Mouse (Mus musculus) lung, postnatal 10 days (tissue): ENCODE measurements around the gene Lrrc23.
A peak's percentile ranks its signal among the peaks of the same experiment; 100 is the strongest.
"Not testable (repeated sequence)": the region's sequence is repeated elsewhere in the genome, so short reads cannot be mapped to it uniquely, and the experiment has no call there.

Experiments
- DNase-seq: peaks from one replicate; pipeline ENCODE4 v3.0.0; 2021

Lrrc23 gene

DNA sequence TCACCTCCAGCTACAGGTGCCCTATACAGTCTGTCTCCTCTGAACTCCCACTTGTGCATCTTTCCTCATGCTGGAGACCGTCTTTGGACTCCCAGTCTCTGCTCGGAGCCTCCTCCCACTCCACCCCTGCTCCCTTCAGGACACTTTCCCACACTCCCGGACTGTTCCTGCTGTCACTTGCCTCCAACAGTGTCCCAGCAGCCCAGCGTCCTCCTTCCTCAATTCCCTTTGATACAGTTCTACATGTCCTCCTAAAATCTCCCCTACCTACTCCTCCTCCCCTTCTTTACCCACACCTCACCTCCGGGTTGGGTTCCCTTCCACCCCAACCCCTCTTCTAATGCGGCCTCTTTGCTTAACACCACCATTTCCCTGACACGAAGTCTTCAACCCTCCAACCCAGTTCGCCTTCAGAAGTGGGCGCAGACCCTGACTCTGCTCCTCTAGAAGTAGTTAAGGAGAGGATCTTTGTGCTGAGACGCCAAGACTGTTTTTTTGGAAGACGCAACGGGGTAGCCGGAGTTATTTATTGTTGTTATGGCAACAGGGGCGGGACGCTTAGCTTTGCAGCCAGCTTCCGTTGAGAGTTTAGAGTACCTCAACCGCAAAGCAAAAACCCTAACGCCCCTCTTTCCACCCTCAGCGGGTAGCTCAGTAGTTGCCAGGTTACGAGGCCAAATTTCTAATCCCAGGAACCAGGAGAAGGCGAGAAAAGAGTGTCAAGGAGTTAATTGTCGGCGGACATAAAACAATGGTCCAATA, at the start of gene Lrrc23:
TSS of gene Lrrc23 (minus strand) at position 506 of the 762 bp plus-strand sequence.
- peak; percentile 74 for DNase-seq

DNA sequence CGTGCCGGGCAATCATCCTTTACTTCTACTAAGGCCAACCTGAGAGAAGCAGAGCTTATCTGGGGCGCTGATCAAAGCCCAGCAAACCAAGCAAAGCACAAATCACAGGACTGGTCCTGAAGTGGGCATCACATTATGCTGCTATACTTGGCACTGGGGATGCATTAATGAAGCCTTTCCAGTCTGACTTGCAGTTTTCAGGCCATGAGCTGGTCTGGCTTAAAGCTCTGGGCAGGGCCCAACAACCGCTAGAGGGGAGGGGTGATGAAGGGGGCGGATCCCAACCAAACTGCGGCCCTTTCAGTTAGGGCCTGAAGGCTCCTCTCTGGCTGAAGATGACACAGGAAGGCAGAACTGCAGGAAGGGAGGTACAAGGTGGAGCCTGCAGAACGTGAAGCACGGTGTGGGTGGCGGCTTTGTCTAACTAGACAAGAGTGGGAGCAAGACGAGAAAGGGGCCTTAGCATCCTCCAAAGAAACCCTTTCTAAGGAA, 48.6 kb upstream of the Lrrc23 start:
- peak; percentile 76 for DNase-seq

DNA sequence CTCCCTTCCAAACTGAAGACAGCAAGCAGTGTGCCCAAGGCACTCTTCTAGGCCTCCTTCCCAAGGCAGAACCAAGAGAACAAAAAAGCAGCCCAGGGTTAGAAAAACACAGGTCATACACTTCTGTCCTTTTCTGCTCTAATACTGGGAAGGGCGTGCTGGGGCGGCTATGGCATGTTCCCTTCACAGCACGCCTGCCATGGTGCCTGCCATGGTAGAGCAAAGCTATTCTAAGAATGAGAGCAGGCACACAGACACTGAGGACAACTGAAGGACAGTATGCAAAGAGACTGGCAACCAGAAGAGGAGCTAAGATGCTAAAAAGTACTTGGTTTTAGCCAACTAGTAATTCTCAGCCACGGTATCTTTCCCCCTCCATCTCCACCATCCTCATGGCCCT, 42.5 kb upstream of the Lrrc23 start:
- DNase-seq: no peak

DNA sequence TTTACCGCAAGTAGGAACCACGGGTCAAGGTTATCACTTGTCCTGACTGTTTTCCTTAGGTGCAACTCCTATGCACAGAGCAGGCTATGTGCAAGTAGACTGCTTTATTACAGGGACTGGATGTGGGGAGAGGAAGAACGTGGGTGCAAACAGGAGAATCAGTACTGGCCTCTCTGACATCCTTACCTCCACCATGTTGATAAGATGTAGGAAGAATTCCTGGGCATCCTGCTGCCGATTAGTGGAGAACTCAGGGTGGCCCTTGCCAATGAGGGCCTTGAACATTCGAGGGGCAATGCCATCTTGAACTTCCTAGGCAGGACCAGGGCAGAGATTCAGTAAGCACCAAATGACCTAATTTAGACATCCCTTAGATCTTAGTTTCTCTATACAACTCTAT, 41.4 kb upstream of the Lrrc23 start:
- no peak for DNase-seq

DNA sequence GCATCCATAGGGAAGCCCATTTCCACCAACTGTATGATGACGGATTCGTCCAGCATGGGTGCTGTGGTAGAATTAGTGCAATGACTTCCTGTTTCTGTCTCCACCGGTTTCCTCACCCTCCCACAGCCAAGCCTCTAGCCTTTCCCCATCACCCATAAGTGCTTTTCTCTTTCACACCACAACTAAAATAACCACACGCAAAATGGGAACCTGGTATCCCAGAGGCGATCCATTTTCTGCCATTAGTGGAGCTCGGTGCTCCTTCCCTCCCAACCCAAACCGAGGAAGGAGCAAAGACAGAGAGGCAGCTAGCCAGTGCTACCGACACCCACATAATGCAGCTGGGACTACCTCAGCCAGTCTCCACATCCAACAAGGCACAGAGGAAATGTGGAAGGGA, 38.4 kb upstream of the Lrrc23 start:
- no peak for DNase-seq

- no peak for DNase-seq
Measured at GRCm38 (mm10) chr6:124817563-124817962, 38.0 kb upstream of the Lrrc23 start.

DNA sequence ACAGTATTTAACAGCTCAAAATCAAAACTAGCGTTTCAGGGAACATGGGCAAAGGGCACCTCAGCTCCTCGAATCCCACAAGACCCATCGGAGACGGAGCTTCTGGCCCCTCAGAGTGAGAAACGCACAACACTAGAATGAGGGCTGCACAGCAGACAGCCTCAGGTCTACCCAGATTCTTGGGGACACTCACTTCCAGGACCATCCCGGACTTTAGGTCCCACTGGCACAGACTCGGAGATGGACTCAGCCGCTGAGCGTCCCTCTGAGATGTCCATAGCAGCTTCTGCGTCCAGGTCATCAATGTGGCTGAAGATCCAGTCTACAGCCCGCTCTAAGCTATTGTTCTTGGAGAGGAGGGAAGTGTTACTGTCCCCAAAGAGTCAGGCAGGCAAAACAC, 37.6 kb upstream of the Lrrc23 start:
- no peak for DNase-seq

- no peak for DNase-seq
Measured at GRCm38 (mm10) chr6:124816611-124817010, 37.1 kb upstream of the Lrrc23 start.

DNA sequence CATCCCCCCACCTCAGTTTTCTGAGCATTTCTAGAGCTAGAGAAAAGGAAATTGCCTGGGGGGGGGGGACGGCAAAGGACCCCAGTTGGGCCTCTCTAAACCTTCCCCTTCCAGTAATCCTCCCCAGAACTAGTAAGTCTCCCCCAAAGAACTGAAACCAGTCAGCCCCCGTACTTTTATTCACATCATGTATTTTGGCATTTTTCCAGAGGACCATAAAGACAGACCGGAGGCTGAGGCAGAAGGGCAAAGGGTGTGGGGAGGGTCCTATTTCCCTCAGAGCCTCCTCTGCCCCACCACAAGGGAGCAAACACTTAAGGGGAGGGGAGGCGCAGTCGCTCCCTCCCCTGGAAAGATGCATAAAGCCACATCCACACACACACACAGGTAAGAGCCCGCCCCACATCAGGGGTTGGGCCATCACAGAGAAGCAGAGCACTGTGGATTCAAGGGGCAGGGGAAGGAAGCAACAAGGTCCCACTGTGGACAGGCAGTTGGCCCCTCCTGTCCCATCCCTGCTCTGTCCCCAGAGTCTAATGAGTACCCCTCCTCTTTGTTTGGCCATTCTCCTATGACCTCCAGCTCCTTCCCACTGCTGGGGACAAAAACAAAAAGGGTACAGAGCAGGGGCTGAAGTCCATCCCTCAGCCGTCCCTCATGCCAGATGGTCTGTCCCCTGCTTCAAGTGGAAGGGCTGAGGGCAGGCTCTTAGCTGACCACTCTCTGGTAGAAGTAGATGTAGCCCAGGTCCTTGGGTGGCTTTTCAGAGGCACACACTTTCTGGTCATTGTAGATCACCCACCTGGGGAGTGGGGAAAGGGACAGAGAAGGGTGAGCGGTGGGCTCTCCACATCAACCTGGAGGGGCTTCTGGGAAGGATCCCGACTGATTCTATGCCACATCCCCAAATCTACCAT, 35.6 kb upstream of the Lrrc23 start:
- no peak for DNase-seq

DNA sequence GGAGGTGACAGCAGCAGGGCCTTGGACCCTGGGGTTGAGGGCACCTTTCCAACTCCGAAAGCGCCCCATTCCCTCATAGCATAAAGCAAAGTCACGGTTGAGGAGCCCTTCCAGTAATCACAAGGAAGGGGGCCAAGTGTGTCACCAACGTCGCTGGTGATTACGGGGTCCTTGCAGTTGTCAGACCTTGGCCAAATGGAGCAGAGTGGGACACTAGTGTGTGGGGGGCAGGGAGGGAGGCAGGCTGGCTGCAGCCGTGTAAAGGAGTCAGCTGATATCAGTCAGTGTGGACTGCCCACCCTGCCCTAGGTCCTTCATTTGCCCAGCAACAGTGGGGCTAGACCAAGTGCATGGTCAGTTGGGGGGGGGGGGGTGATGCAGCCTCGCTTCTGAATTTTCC, 34.9 kb upstream of the Lrrc23 start:
- DNase-seq: peak; percentile 40

DNA sequence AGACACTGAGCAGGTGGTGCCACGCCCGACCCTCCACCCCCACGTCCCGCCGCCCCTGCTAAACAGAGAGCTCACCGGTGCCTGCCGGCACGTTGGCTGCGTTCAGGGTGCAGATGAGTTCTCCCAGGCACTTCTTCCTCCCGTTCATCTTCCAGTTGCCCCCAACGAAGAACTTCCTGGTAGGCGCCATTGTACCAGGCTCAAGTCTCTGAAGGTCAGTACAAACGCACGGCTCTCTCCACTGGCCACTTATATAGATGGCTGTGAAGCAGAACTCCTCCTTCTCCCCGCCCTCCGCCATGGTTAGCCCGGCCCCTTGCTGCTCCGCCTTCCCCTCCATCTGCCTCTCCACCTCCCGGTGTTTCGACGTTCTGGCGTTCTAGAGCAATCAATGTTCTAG, 34.4 kb upstream of the Lrrc23 start, which contains the start of gene Tpi1:
TSS of gene Tpi1 (minus strand) at position 364 of the 400 bp plus-strand sequence.
- peak; percentile 96 for DNase-seq

GRCm38 (mm10) chr6:124813496-124813895, 34.0 kb upstream of the Lrrc23 start:
- peak; percentile 69 for DNase-seq

DNA sequence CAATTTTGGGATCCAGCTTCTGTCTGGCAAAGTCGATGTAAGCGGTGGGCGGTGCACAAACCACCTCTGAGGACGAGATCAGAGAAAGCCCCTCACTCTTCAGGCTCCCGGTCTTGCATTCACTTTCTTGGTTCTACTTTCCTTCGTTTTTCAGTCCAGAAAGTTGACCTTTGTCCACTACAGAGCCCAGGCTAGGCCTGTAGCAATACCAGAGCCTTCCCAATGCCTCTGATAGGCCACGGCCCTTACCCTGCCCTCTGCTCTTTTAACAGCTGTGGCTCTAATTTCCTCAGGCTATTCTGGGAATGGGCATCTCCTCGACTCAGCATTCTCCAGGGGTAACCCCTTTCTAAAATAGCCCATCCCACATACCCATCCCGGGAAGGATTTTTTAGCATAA, 33.3 kb upstream of the Lrrc23 start:
- no peak for DNase-seq

DNA sequence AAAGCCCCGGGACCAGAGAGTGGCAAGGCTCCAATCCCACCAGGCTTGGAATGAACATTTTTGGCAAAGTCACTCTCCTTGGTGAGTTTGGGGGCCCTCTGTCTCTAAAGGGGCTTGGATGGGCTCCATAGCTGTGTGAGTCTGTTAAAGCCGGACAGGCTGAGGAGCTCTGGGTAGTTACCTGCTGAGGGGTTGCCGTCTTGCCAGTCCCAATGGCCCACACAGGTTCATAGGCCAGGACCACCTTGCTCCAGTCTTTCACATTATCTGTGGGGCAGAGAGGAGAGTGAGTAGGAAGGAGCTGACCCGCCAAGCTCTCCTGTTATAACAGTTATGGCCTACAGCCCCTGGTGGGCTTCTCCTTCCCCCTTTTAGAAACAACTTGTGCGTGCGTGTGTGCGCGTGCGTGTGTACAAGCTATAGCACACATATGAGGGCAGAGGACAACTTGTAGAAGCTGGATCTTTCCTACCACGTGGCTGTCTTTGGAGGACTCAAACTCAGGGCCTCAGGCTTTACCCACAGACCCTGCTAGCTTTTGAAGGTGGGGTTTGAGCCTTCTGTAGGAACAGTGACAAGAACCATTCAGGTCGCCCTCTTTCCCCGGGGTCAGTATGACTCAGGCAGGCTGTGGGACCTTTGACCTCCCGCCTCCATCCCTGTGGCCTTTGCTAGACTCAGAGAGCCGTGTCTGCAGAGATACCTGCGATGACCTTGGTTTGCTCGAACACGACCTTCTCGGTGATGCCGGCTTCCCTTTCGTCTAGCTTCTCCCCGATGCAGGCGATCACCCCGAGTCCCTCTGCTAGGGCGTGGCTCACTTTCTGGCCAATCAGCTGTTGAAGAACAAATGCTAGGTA, 32.4 kb upstream of the Lrrc23 start:
- no peak for DNase-seq

DNA sequence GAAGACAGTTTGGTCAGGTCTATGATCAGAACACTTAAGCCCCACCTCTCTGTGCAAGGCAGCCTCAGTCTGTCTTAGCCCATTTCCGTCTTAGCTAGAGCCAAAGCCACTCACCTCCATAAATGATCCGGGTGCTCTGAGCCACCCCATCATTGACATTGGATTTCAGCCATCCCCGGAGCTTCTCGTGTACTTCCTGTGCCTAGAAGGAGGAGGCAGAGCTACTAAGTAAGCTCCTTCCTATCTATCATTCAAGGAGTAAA, 31.8 kb upstream of the Lrrc23 start:
- no peak for DNase-seq

GRCm38 (mm10) chr6:124810566-124811402, 31.3 kb upstream of the Lrrc23 start:
- DNase-seq: not testable (repeated sequence)

DNA sequence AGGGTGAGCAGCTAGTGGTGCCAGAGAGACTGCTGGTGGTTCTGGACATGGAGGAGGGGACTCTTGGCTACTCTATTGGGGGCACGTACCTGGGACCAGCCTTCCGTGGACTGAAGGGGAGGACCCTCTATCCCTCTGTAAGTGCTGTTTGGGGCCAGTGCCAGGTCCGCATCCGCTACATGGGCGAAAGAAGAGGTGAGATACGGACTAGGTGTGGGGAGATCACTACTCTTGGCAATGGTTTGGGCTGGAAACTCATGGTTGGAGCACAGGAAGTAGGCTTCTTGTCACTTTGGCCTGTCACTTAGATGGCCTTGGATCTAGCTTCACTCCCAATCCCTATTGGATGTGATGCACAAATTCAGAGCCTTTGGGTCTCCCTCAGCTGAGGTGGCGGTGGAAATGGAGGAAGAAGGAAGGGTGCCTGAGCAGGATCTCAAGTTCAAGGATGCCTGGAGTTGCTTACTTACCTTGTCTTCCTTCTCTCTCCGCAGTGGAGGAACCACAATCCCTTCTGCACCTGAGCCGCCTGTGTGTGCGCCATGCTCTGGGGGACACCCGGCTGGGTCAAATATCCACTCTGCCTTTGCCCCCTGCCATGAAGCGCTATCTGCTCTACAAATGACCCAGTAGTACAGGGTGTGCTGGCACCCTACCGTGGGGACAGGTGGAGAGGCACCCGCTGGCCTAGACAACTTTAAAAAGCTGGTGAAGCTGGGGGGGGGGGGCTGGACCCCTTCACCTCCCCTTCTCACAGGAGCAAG, 30.4 kb upstream of the Lrrc23 start:
- no peak for DNase-seq

- DNase-seq: peak; percentile 93
Measured at GRCm38 (mm10) chr6:124809052-124809774, 29.7 kb upstream of the Lrrc23 start.

GRCm38 (mm10) chr6:124808358-124809012, 29.0 kb upstream of the Lrrc23 start, which contains the start of gene Spsb2:
Gene Spsb2, plus strand, starts transcription at chr6:124808661.
- peak; percentile 87 for DNase-seq

DNA sequence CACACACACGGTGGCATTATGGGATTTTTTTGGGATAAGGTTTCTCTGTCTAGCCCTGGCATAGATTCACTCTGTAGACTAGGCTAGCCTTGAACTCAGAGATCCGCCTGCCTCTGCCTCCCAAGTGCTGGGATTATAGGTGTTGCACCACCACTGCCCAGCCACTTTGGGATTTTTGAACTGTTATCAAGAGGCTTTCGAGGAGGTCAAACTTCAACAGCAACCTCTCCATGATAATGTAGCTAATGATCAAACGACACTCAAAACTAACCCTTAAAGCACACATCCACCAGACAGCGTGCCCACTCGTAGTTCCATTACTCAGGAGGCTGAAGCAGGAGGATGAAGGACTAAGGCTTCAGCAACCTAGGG, 28.4 kb upstream of the Lrrc23 start:
- no peak for DNase-seq
